Mouse (Mus musculus) E14TG2a.4 (cell line): ENCODE measurements around the gene Exosc6.

Experiments used
- CTCF ChIP-seq: conservative IDR thresholded peaks from 2 replicates; pipeline ENCODE4 v1.5.1; 2014; ENCODE audit warnings: low read length
- NANOG ChIP-seq: IDR thresholded peaks from 2 replicates; pipeline ENCODE4 v1.6.1; 2014; ENCODE audit warnings: borderline replicate concordance, low read length, mixed read lengths
- POU5F1 ChIP-seq: IDR thresholded peaks from 2 replicates; pipeline ENCODE4 v1.6.1; 2014; ENCODE audit warnings: low read length, borderline replicate concordance

GRCm38 (mm10) chr8:111093865-111094718 lies 38.0 kb downstream of the Exosc6 start, which contains the start of gene Pdpr:
- no peak for TF ChIP-seq CTCF
- no peak for TF ChIP-seq NANOG
- TF ChIP-seq POU5F1 = no peak
